Mouse (Mus musculus) heart, postnatal 0 days (tissue): ENCODE data around the gene Slc38a7.

Experiments used
- CTCF ChIP-seq: IDR thresholded peaks from 2 replicates; pipeline ENCODE4 v1.5.1; 2016; ENCODE audit warnings: antibody characterized with exemption, control low read depth, low read depth
- EP300 ChIP-seq: IDR thresholded peaks from 2 replicates; pipeline ENCODE4 v1.6.1; 2016; ENCODE audit warnings: antibody characterized with exemption, low read depth

GRCm38 (mm10) chr8:95809116-95809515, 44.2 kb downstream of the Slc38a7 start:
- no peak for TF ChIP-seq CTCF
- no peak for TF ChIP-seq EP300
